Mouse (Mus musculus) granulocyte monocyte progenitor cell, adult 5-6 weeks (primary cell): ENCODE measurements at regions not wholly inside any gene's neighbourhood (a gene's known extent, or its start where the extent isn't known, plus 50 kb on each side); places are given as distances from the start of the nearest gene placed in this dataset.
A peak's percentile ranks its signal among the peaks of the same experiment; 100 is the strongest.
"Not testable (repeated sequence)": the region's sequence is repeated elsewhere in the genome, so short reads cannot be mapped to it uniquely, and the experiment has no call there.

ENCODE experiments used
- ATAC-seq: replicated peaks from 2 replicates; pipeline ENCODE4 v1.8.0; 2016; ENCODE audit warnings: mild to moderate bottlenecking, moderate TSS enrichment, inconsistent platforms; ENCODE audit not compliant: poor library complexity, severe bottlenecking

- peak; percentile 33; the same call in 1 of the 2 replicates for ATAC-seq
Measured at GRCm38 (mm10) chr10:62055408-62055807, 76.5 kb upstream of the Col13a1 start.

- no peak for ATAC-seq
Measured at GRCm38 (mm10) chr10:62049782-62050192, 70.9 kb upstream of the Col13a1 start.

GRCm38 (mm10) chr10:62044408-62044807 is 65.5 kb upstream of the Col13a1 start:
- ATAC-seq = no peak

- ATAC-seq = no peak
Measured at GRCm38 (mm10) chr10:62039915-62040314, 61.0 kb upstream of the Col13a1 start.

GRCm38 (mm10) chr10:62038656-62039055 is 59.7 kb upstream of the Col13a1 start:
- no peak for ATAC-seq

GRCm38 (mm10) chr10:62037402-62038199 is 58.7 kb upstream of the Col13a1 start:
- no peak for ATAC-seq

GRCm38 (mm10) chr10:62036815-62037214 is 57.9 kb upstream of the Col13a1 start:
- ATAC-seq = no peak

- ATAC-seq = no peak
Measured at GRCm38 (mm10) chr10:62034291-62034690, 55.4 kb upstream of the Col13a1 start.

GRCm38 (mm10) chr10:62033748-62034147 is 54.8 kb upstream of the Col13a1 start:
- no peak for ATAC-seq

- not testable (repeated sequence) for ATAC-seq
Measured at GRCm38 (mm10) chr10:62031986-62032385, 53.1 kb upstream of the Col13a1 start.

GRCm38 (mm10) chr10:62029271-62029670 is 50.4 kb upstream of the Col13a1 start:
- no peak for ATAC-seq
